Mouse (Mus musculus) splenic B cell, adult 2 months (primary cell): ENCODE measurements at regions not wholly inside any gene's neighbourhood (a gene's known extent, or its start where the extent isn't known, plus 50 kb on each side); places are given as distances from the start of the nearest gene placed in this dataset.

Experiments
- DNase-seq: peaks from one replicate; pipeline ENCODE4 v3.0.0-alpha.2; 2011; ENCODE audit warnings: low read depth, low spot score
- H3K27me3 ChIP-seq: 2 replicates; pipeline ENCODE4 v1.6.1; 2012; ENCODE audit warnings: mild to moderate bottlenecking, low read length, moderate library complexity, mixed read lengths; ENCODE audit not compliant: control insufficient read depth, poor library complexity, insufficient read depth, severe bottlenecking
- H3K36me3 ChIP-seq: 2 replicates; pipeline ENCODE4 v1.6.1; 2012; ENCODE audit warnings: mild to moderate bottlenecking, low read length, moderate library complexity, mixed read lengths; ENCODE audit not compliant: control insufficient read depth, poor library complexity, insufficient read depth, severe bottlenecking

- H3K27me3 ChIP-seq, result no peaks in the 10 kb centered on the region
- H3K36me3 ChIP-seq, result no peaks in the 10 kb centered on the region
- no peak for DNase-seq
Measured at GRCm38 (mm10) chr10:45009676-45010075, 57.3 kb upstream of the Prep start.

- Histone ChIP-seq H3K27me3 (no peaks in the 10 kb centered on the region), H3K36me3 (no peaks in the 10 kb centered on the region)
- no peak for DNase-seq
Measured at GRCm38 (mm10) chr10:45009235-45009634, 57.8 kb upstream of the Prep start.

GRCm38 (mm10) chr10:45004037-45004653 lies 62.9 kb upstream of the Prep start:
- Histone ChIP-seq H3K36me3 (no peaks in the 10 kb centered on the region), H3K27me3 (no peaks in the 10 kb centered on the region)
- no peak for DNase-seq

GRCm38 (mm10) chr10:45003344-45003681 lies 63.7 kb upstream of the Prep start:
- peak; percentile 7 for DNase-seq
- Histone ChIP-seq H3K36me3 (no peaks in the 10 kb centered on the region), H3K27me3 (no peaks in the 10 kb centered on the region)

- peak; percentile 10 for DNase-seq
- H3K36me3 ChIP-seq, result no peaks in the 10 kb centered on the region
- H3K27me3 ChIP-seq, result no peaks in the 10 kb centered on the region
Measured at GRCm38 (mm10) chr10:45002637-45003343, 64.2 kb upstream of the Prep start.

- peak; percentile 73 for DNase-seq
- Histone ChIP-seq H3K27me3 (no peaks in the 10 kb centered on the region), H3K36me3 (no peaks in the 10 kb centered on the region)
Measured at GRCm38 (mm10) chr10:45000873-45001859, 65.8 kb upstream of the Prep start.

- Histone ChIP-seq H3K27me3 (no peaks in the 10 kb centered on the region), H3K36me3 (no peaks in the 10 kb centered on the region)
- peak; percentile 13 for DNase-seq
Measured at GRCm38 (mm10) chr10:45000027-45000840, 66.8 kb upstream of the Prep start.

GRCm38 (mm10) chr10:44997906-44998289 lies 69.1 kb upstream of the Prep start:
- no peaks in the 10 kb centered on the region for H3K27me3 ChIP-seq
- DNase-seq, result no peak
- no peaks in the 10 kb centered on the region for H3K36me3 ChIP-seq

GRCm38 (mm10) chr10:44997184-44997905 lies 69.7 kb upstream of the Prep start:
- no peak for DNase-seq
- H3K27me3 ChIP-seq, result no peaks in the 10 kb centered on the region
- H3K36me3 ChIP-seq, result no peaks in the 10 kb centered on the region

GRCm38 (mm10) chr10:44995756-44996155 lies 71.2 kb upstream of the Prep start:
- Histone ChIP-seq H3K27me3 (no peaks in the 10 kb centered on the region; the same call in 1 of the 2 replicates), H3K36me3 (no peaks in the 10 kb centered on the region)
- no peak for DNase-seq

GRCm38 (mm10) chr10:44994385-44995281 lies 72.4 kb upstream of the Prep start:
- no peaks in the 10 kb centered on the region for H3K36me3 ChIP-seq
- no peaks in the 10 kb centered on the region; the same call in 1 of the 2 replicates for H3K27me3 ChIP-seq
- DNase-seq, result no peak

GRCm38 (mm10) chr10:44993470-44994260 lies 73.3 kb upstream of the Prep start:
- H3K27me3 ChIP-seq, result no peaks in the 10 kb centered on the region; the same call in 1 of the 2 replicates
- no peak for DNase-seq
- no peaks in the 10 kb centered on the region for H3K36me3 ChIP-seq
